Mouse (Mus musculus) heart, embryonic 13.5 days (tissue): Measurements from ENCODE around the gene Rspo4. TPM values are rescaled to one million over a fixed set of nuclear protein-coding genes. Genes with fewer than 3 reads are reported as not detected.
A peak's percentile ranks its signal among the peaks of the same experiment; 100 is the strongest.

Experiments
- ATAC-seq: fragments of 200-750 bp; cut with Nextera tagmentation; 2 replicates; pipeline ENCODE4 v1.8.0; 2017; ENCODE audit warnings: moderate TSS enrichment; ENCODE audit not compliant: insufficient number of reproducible peaks, low FRiP score, low TSS enrichment; ENCODE audit errors: extremely low read depth
- H3K27ac ChIP-seq: fragments of 300-500 bp; sonication (generic); replicated peaks from 2 replicates; pipeline ENCODE4 v1.5.1; 2015; ENCODE audit warnings: moderate library complexity, mild to moderate bottlenecking, inconsistent platforms
- H3K27me3 ChIP-seq: fragments of 300-500 bp; sonication (generic); replicated peaks from 2 replicates; pipeline ENCODE4 v1.6.1; 2015; ENCODE audit warnings: mild to moderate bottlenecking, inconsistent platforms
- H3K36me3 ChIP-seq: fragments of 300-500 bp; sonication (generic); 2 replicates; pipeline ENCODE4 v1.6.1; 2015; ENCODE audit warnings: mild to moderate bottlenecking, inconsistent platforms
- H3K4me1 ChIP-seq: fragments of 300-500 bp; sonication (generic); 2 replicates; pipeline ENCODE4 v1.6.1; 2015; ENCODE audit warnings: inconsistent platforms
- H3K4me2 ChIP-seq: fragments of 300-500 bp; sonication (generic); 2 replicates; pipeline ENCODE4 v1.6.1; 2015; ENCODE audit warnings: inconsistent platforms, mild to moderate bottlenecking, moderate library complexity
- H3K4me3 ChIP-seq: fragments of 300-500 bp; sonication (generic); 2 replicates; pipeline ENCODE4 v1.5.1; 2015; ENCODE audit warnings: moderate library complexity, mild to moderate bottlenecking, inconsistent platforms
- H3K9ac ChIP-seq: fragments of 300-500 bp; sonication (generic); 2 replicates; pipeline ENCODE4 v1.6.1; 2015; ENCODE audit warnings: inconsistent platforms, mild to moderate bottlenecking, moderate library complexity
- H3K9me3 ChIP-seq: fragments of 300-500 bp; sonication (generic); 2 replicates; pipeline ENCODE4 v1.6.1; 2016; ENCODE audit warnings: inconsistent platforms
- WGBS: fragments of 180-500 bp; shearing (Covaris S2); methylation state at CpG from one replicate; pipeline ENCODE4 v1.1.7; 2015; ENCODE audit warnings: mixed read lengths; 5-methylcytosine and 5-hydroxymethylcytosine counted together
- polyA plus RNA-seq: library from polyadenylated mRNA; unstranded; fragments of >200 nt; fragmentation: Nextera tagmentation; extraction: Ambion mirVana; gene quantifications from 2 replicates; pipeline ENCODE4 v1.2.1, GENCODE M21; 2015

The Rspo4 gene
- polyA plus RNA-seq, 1 experiment from 2014 or later, result not detected

DNA sequence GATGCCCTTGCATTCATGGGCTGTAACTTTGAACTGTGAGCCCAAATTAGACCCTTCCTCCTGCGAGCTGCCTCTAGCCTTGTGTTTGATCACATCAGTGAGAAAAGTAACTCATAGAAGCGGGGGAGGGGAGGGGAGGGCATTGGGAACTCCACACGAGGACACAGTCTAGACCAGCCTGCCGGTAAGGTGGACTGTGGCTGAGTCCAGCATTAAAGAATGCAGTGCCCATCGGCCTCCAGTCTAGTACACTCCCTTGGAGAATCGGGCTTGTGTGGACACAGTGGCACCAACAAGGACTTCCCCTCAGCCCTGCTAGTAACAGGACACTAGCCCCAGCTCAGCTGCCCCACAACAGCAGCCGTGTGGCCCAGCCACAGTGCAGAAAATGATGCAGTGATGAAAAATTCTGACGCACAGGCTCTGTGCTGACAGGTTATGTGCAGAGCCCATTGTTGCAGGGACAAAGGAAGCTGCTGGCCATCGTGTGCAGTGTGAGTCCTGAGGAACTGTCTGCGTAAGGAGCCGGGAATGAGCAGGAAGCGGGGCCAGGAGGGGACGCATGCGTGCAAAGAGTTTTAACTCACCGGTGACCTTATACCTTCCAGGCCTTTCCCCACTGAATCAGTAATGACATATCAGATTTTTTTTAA, 50.5 kb downstream of the Rspo4 start:
- H3K36me3 ChIP-seq, result no peaks in the 10 kb centered on the region
- WGBS, result 43% methylated on average over 15 of the region's 15 CpGs
- ATAC-seq, result no peak

DNA sequence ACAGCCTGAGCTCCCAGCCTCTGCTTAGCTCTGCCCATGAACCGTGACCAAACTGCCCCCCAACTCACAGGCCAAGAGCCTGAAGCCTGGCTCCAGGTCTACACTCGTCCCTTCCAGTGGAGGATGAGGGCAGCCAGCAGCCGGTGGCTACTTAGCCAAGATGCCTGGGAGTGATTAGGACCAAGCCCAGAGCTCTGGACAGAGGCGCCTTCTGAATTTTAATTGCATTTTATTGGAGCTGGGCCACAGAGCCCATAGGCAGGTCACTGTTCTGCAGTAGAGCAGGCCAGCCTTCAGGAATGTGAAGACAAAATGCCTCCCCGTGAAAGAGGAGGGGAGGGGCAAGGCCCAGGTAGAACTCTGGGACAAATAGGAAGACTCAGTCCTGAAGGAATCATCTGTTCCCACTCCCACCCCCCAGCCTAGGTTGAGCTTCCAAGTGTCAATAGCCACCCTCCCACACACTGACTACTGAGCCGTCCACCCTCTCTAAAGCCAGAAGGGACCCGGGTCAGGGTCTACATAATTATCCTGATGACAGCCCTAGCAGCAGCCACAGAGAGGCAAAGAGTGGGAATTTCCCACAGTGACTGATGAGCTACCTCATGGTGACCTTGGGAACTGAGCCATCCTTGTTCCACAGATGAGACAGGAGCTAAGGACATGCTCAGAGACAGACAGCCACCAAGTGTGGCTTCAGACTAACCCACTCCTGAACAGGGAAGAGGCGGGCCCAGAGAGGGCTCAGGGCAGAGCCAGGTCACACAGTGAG, 51.7 kb downstream of the Rspo4 start:
- no peak for ATAC-seq
- 69% methylated on average over 8 of the region's 8 CpGs for WGBS
- H3K27me3 ChIP-seq, result peaks cover 7% of the 10 kb centered on the region; the same call in 1 of the 2 replicates
- H3K9ac ChIP-seq, result no peak overlapping the region
- H3K4me3 ChIP-seq, result no peak overlapping the region
- H3K36me3 ChIP-seq, result no peaks in the 10 kb centered on the region
- H3K9me3 ChIP-seq, result no peaks in the 10 kb centered on the region
- no peak overlapping the region for H3K4me2 ChIP-seq
- no peaks in the 10 kb centered on the region; the same call in 1 of the 2 replicates for H3K4me1 ChIP-seq
- no peak overlapping the region for H3K27ac ChIP-seq

More for the DNA sequence above, 50.5 kb downstream of the Rspo4 start:
- Histone ChIP-seq H3K27me3 (no peaks in the 10 kb centered on the region; the same call in 1 of the 2 replicates), H3K9ac (no peak overlapping the region), H3K4me2 (no peak overlapping the region), H3K27ac (no peak overlapping the region), H3K4me1 (no peaks in the 10 kb centered on the region; the same call in 1 of the 2 replicates), H3K4me3 (no peak overlapping the region), H3K9me3 (no peaks in the 10 kb centered on the region)

GRCm38 (mm10) chr2:151895911-151896310, 53.2 kb downstream of the Rspo4 start:
- WGBS, result 82% methylated on average over 5 of the region's 5 CpGs
- no peak for ATAC-seq
- H3K4me3 ChIP-seq, result no peak overlapping the region
- H3K36me3 ChIP-seq, result no peaks in the 10 kb centered on the region
- H3K9me3 ChIP-seq, result no peaks in the 10 kb centered on the region
- no peaks in the 10 kb centered on the region; the same call in 1 of the 2 replicates for H3K4me1 ChIP-seq
- no peak overlapping the region for H3K9ac ChIP-seq
- H3K27me3 ChIP-seq, result peaks cover 8% of the 10 kb centered on the region
- no peak overlapping the region for H3K4me2 ChIP-seq
- no peak overlapping the region for H3K27ac ChIP-seq

- H3K27me3 ChIP-seq, result peaks cover 8% of the 10 kb centered on the region; the same call in 1 of the 2 replicates
- H3K9me3 ChIP-seq, result no peaks in the 10 kb centered on the region
- 50% methylated on average over 1 of the region's 1 CpGs for WGBS
- H3K9ac ChIP-seq, result no peak overlapping the region
- no peak overlapping the region for H3K27ac ChIP-seq
- H3K36me3 ChIP-seq, result no peaks in the 10 kb centered on the region
- H3K4me1 ChIP-seq, result no peaks in the 10 kb centered on the region; the same call in 1 of the 2 replicates
- no peak overlapping the region for H3K4me2 ChIP-seq
- no peak overlapping the region for H3K4me3 ChIP-seq
- ATAC-seq, result no peak
Observed at GRCm38 (mm10) chr2:151898106-151898505, 55.4 kb downstream of the Rspo4 start.

GRCm38 (mm10) chr2:151900845-151901244, 58.1 kb downstream of the Rspo4 start:
- no peak for ATAC-seq
- 58% methylated on average over 4 of the region's 4 CpGs for WGBS

DNA sequence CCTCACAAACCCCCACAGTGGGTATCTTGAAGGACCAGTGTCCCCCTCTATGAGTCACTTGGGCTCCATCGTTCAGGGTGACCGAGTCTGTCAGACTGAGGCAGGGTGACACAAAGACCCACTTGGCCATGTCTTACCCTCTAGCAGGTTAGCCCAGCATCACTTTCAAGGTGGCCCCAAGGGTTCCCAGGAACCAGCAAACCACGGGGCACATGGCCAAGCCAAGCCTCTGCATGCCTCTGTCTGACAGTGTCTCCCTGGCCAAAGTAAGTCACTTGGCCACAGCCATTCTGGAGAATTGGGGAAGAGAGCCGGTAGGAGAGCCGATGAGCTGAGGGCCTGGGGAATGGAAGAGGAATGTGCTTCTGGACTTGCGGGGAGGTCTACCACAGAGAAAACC, 60.5 kb downstream of the Rspo4 start:
- Histone ChIP-seq H3K36me3 (no peaks in the 10 kb centered on the region), H3K27ac (no peak overlapping the region), H3K9ac (no peak overlapping the region), H3K4me2 (no peak overlapping the region), H3K9me3 (no peaks in the 10 kb centered on the region), H3K27me3 (peaks cover 8% of the 10 kb centered on the region; the same call in 1 of the 2 replicates), H3K4me3 (no peak overlapping the region), H3K4me1 (peaks cover 4% of the 10 kb centered on the region; the same call in 1 of the 2 replicates)
- no peak for ATAC-seq
- WGBS, result 76% methylated on average over 6 of the region's 6 CpGs

More at GRCm38 (mm10) chr2:151900845-151901244, 58.1 kb downstream of the Rspo4 start:
- Histone ChIP-seq H3K4me2 (no peak overlapping the region), H3K9me3 (no peaks in the 10 kb centered on the region), H3K27me3 (peaks cover 8% of the 10 kb centered on the region; the same call in 1 of the 2 replicates), H3K9ac (no peak overlapping the region), H3K4me1 (peaks cover 4% of the 10 kb centered on the region; the same call in 1 of the 2 replicates), H3K27ac (no peak overlapping the region), H3K36me3 (no peaks in the 10 kb centered on the region), H3K4me3 (no peak overlapping the region)

- Histone ChIP-seq H3K9me3 (no peaks in the 10 kb centered on the region), H3K4me2 (no peak overlapping the region), H3K4me1 (peaks cover 4% of the 10 kb centered on the region; the same call in 1 of the 2 replicates), H3K4me3 (no peak overlapping the region), H3K36me3 (no peaks in the 10 kb centered on the region), H3K9ac (no peak overlapping the region), H3K27me3 (peaks cover 6% of the 10 kb centered on the region; the same call in 1 of the 2 replicates), H3K27ac (no peak overlapping the region)
- 71% methylated on average over 4 of the region's 4 CpGs for WGBS
- ATAC-seq, result no peak
Observed at GRCm38 (mm10) chr2:151903933-151904332, 61.2 kb downstream of the Rspo4 start.

GRCm38 (mm10) chr2:151904636-151905035, 61.9 kb downstream of the Rspo4 start:
- H3K27ac ChIP-seq, result no peak overlapping the region
- no peak overlapping the region for H3K4me2 ChIP-seq
- no peak overlapping the region for H3K4me3 ChIP-seq
- ATAC-seq, result no peak
- 43% methylated on average over 3 of the region's 3 CpGs for WGBS
- H3K9ac ChIP-seq, result no peak overlapping the region
- H3K9me3 ChIP-seq, result no peaks in the 10 kb centered on the region
- no peaks in the 10 kb centered on the region; the same call in 1 of the 2 replicates for H3K27me3 ChIP-seq
- H3K4me1 ChIP-seq, result peaks cover 4% of the 10 kb centered on the region; the same call in 1 of the 2 replicates
- no peaks in the 10 kb centered on the region for H3K36me3 ChIP-seq

DNA sequence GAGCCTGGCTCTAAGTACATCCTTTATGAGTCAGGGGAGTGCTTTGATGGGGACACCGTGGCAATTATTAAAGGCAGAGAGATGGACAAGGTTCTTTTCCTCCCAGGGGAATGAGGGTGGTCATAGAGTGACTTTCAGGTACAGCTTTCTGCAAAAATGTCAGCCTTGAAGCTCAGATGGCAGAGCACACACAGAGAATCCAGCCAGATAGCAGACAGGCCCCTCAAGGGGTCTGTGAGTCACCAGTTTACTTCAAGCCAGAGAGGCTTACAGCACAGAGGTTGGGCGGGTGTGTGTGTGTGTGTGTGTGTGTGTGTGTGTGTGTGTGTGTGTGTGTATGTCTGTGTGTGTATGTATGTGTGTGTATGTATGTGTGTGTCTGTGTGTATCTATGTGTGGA, 64.3 kb downstream of the Rspo4 start:
- WGBS, result 52% methylated on average over 2 of the region's 2 CpGs
- no peaks in the 10 kb centered on the region for H3K36me3 ChIP-seq
- no peaks in the 10 kb centered on the region for H3K9me3 ChIP-seq
- H3K27ac ChIP-seq, result no peak overlapping the region
- no peak overlapping the region for H3K9ac ChIP-seq
- no peak overlapping the region for H3K4me2 ChIP-seq
- peaks cover 18% of the 10 kb centered on the region for H3K4me1 ChIP-seq
- H3K27me3 ChIP-seq, result no peaks in the 10 kb centered on the region
- no peak overlapping the region for H3K4me3 ChIP-seq
- ATAC-seq, result no peak

- 0 out of 2 replicates have a peak, but pooled peaks cover 7% of the 10 kb centered on the region for H3K27me3 ChIP-seq
- H3K36me3 ChIP-seq, result no peaks in the 10 kb centered on the region
- no peak overlapping the region for H3K27ac ChIP-seq
- H3K9ac ChIP-seq, result no peak overlapping the region
- 68% methylated on average over 3 of the region's 3 CpGs for WGBS
- H3K4me2 ChIP-seq, result no peak overlapping the region
- no peaks in the 10 kb centered on the region for H3K9me3 ChIP-seq
- peaks cover 18% of the 10 kb centered on the region for H3K4me1 ChIP-seq
- no peak for ATAC-seq
- H3K4me3 ChIP-seq, result no peak overlapping the region
Observed at GRCm38 (mm10) chr2:151909386-151909785, 66.7 kb downstream of the Rspo4 start.

GRCm38 (mm10) chr2:151910498-151910897, 67.8 kb downstream of the Rspo4 start:
- Histone ChIP-seq H3K4me1 (peaks cover 15% of the 10 kb centered on the region), H3K27ac (no peak overlapping the region), H3K9me3 (no peaks in the 10 kb centered on the region), H3K4me3 (no peak overlapping the region), H3K36me3 (no peaks in the 10 kb centered on the region), H3K9ac (peak overlapping the region; percentile 3; the same call in 1 of the 2 replicates), H3K27me3 (0 out of 2 replicates have a peak, but pooled peaks cover 7% of the 10 kb centered on the region), H3K4me2 (no peak overlapping the region)
- ATAC-seq, result no peak
- WGBS, result 42% methylated on average over 5 of the region's 5 CpGs
